Mouse (Mus musculus): ENCODE results near the gene Os9. TPM values are rescaled to one million over a fixed set of nuclear protein-coding genes. Genes with fewer than 3 reads are reported as not detected.
A peak's percentile ranks its signal among the peaks of the same experiment; 100 is the strongest.

Gene Os9
- total RNA-seq (2014; rRNA removed) (118 and 119 TPM in 2 replicates), polyA plus RNA-seq (2015; fragmentation: Nextera tagmentation; extraction: Ambion mirVana) (122 TPM in 2 replicates)

GRCm38 (mm10) chr10:127121066-127121477 is at the start of gene Os9:
Gene Os9 (minus strand): TSS chr10:127121131.
- H3K4me3 ChIP-seq (ENCODE audit: low read depth, low read length), result peak within 1 kb of the TSS; percentile 96
- ATAC-seq, result peak; percentile 98

GRCm38 (mm10) chr10:127170002-127170401 is 49.1 kb upstream of the Os9 start:
- WGBS, result 5% methylated on average over 22 of the region's 22 CpGs
- peak; percentile 63 for TF ChIP-seq CTCF (IDR thresholded peaks at IDR 0.05; ENCODE audit: low read depth)
- Histone ChIP-seq H3K27ac (ENCODE audit: low read depth, low read length) (no peak overlapping the region), H3K4me1 (ENCODE audit: insufficient read depth) (0 out of 2 replicates have a peak, but pooled peaks cover 3% of the 10 kb centered on the region), H3K9ac (no peak overlapping the region), H3K4me3 (ENCODE audit: low read depth, low read length) (no peak overlapping the region), H3K9me3 (ENCODE audit: low read length) (no peaks in the 10 kb centered on the region), H3K4me2 (ENCODE audit: low read depth) (peak overlapping the region; percentile 39; the same call in 1 of the 2 replicates), H3K36me3 (ENCODE audit: insufficient read depth) (peaks cover 25% of the 10 kb centered on the region), H3K27me3 (ENCODE audit: insufficient read depth, low read length) (peaks cover 6% of the 10 kb centered on the region)
- DNase-seq (no peak), ATAC-seq (no peak)

More at GRCm38 (mm10) chr10:127121066-127121477, at the start of gene Os9:
- DNase-seq, result peak; percentile 99
- WGBS, result under 1% methylated on average over 19 of the region's 19 CpGs
- peaks cover 23% of the 10 kb centered on the region; the same call in 1 of the 2 replicates for H3K4me1 ChIP-seq (ENCODE audit: insufficient read depth)
- H3K4me2 ChIP-seq (ENCODE audit: low read depth), result peak within 1 kb of the TSS; percentile 94
- peak; percentile 25; the same call in 1 of the 2 replicates for TF ChIP-seq CTCF (IDR thresholded peaks at IDR 0.05; ENCODE audit: low read depth)
- H3K9ac ChIP-seq, result peak within 1 kb of the TSS; percentile 84
- H3K27ac ChIP-seq (ENCODE audit: low read depth, low read length), result peak within 1 kb of the TSS; percentile 86
- H3K36me3 ChIP-seq (ENCODE audit: insufficient read depth), result peaks cover 27% of the 10 kb centered on the region
- no peaks in the 10 kb centered on the region for H3K27me3 ChIP-seq (ENCODE audit: insufficient read depth, low read length)
- H3K9me3 ChIP-seq (ENCODE audit: low read length), result no peaks in the 10 kb centered on the region

GRCm38 (mm10) chr10:127167614-127168192 is 46.8 kb upstream of the Os9 start:
- peaks cover 6% of the 10 kb centered on the region for H3K27me3 ChIP-seq (ENCODE audit: insufficient read depth, low read length)
- H3K27ac ChIP-seq (ENCODE audit: low read depth, low read length), result no peak overlapping the region
- no peak for TF ChIP-seq CTCF (IDR thresholded peaks at IDR 0.05; ENCODE audit: low read depth)
- no peak overlapping the region for H3K4me3 ChIP-seq (ENCODE audit: low read depth, low read length)
- WGBS, result 63% methylated on average over 10 of the region's 10 CpGs
- ATAC-seq (no peak), DNase-seq (no peak)
- peaks cover 25% of the 10 kb centered on the region for H3K36me3 ChIP-seq (ENCODE audit: insufficient read depth)
- H3K4me2 ChIP-seq (ENCODE audit: low read depth), result no peak overlapping the region
- no peaks in the 10 kb centered on the region for H3K9me3 ChIP-seq (ENCODE audit: low read length)
- 0 out of 2 replicates have a peak, but pooled peaks cover 3% of the 10 kb centered on the region for H3K4me1 ChIP-seq (ENCODE audit: insufficient read depth)
- no peak overlapping the region; the same call in 1 of the 2 replicates for H3K9ac ChIP-seq

- WGBS, result 29% methylated on average over 15 of the region's 15 CpGs
- DNase-seq, result no peak
- Histone ChIP-seq H3K36me3 (ENCODE audit: insufficient read depth) (peaks cover 22% of the 10 kb centered on the region), H3K4me2 (ENCODE audit: low read depth) (peak overlapping the region; percentile 84), H3K27me3 (ENCODE audit: insufficient read depth, low read length) (peaks cover 6% of the 10 kb centered on the region), H3K4me1 (ENCODE audit: insufficient read depth) (0 out of 2 replicates have a peak, but pooled peaks cover 3% of the 10 kb centered on the region), H3K27ac (ENCODE audit: low read depth, low read length) (peak overlapping the region; percentile 94; the same call in 1 of the 2 replicates), H3K9ac (peak overlapping the region; percentile 99), H3K9me3 (ENCODE audit: low read length) (no peaks in the 10 kb centered on the region), H3K4me3 (ENCODE audit: low read depth, low read length) (peak overlapping the region; percentile 83)
- ATAC-seq, result no peak
- no peak for TF ChIP-seq CTCF (IDR thresholded peaks at IDR 0.05; ENCODE audit: low read depth)
Measured at GRCm38 (mm10) chr10:127166771-127167613, 46.1 kb upstream of the Os9 start.

- Histone ChIP-seq H3K4me1 (ENCODE audit: insufficient read depth) (0 out of 2 replicates have a peak, but pooled peaks cover 3% of the 10 kb centered on the region), H3K27ac (ENCODE audit: low read depth, low read length) (peak overlapping the region; percentile 94), H3K9me3 (ENCODE audit: low read length) (no peaks in the 10 kb centered on the region), H3K4me3 (ENCODE audit: low read depth, low read length) (peak overlapping the region; percentile 83), H3K9ac (peak overlapping the region; percentile 99), H3K36me3 (ENCODE audit: insufficient read depth) (peaks cover 16% of the 10 kb centered on the region; the same call in 1 of the 2 replicates), H3K27me3 (ENCODE audit: insufficient read depth, low read length) (peaks cover 6% of the 10 kb centered on the region), H3K4me2 (ENCODE audit: low read depth) (peak overlapping the region; percentile 84)
- DNase-seq (no peak), ATAC-seq (no peak)
- peak; percentile 51 for TF ChIP-seq CTCF (IDR thresholded peaks at IDR 0.05; ENCODE audit: low read depth)
- whole genome bisulfite sequencing, result 8% methylated on average over 11 of the region's 11 CpGs
Measured at GRCm38 (mm10) chr10:127166404-127166715, 45.4 kb upstream of the Os9 start.

GRCm38 (mm10) chr10:127165654-127166403 is 44.9 kb upstream of the Os9 start:
- H3K9me3 ChIP-seq (ENCODE audit: low read length), result no peaks in the 10 kb centered on the region
- WGBS, result 2% methylated on average over 55 of the region's 56 CpGs
- peaks cover 15% of the 10 kb centered on the region; the same call in 1 of the 2 replicates for H3K36me3 ChIP-seq (ENCODE audit: insufficient read depth)
- peaks cover 6% of the 10 kb centered on the region for H3K27me3 ChIP-seq (ENCODE audit: insufficient read depth, low read length)
- peak overlapping the region; percentile 94 for H3K27ac ChIP-seq (ENCODE audit: low read depth, low read length)
- peak; percentile 71 for DNase-seq
- peak overlapping the region; percentile 83 for H3K4me3 ChIP-seq (ENCODE audit: low read depth, low read length)
- no peak for TF ChIP-seq CTCF (IDR thresholded peaks at IDR 0.05; ENCODE audit: low read depth)
- ATAC-seq, result peak; percentile 65
- H3K9ac ChIP-seq, result peak overlapping the region; percentile 99
- peak overlapping the region; percentile 84 for H3K4me2 ChIP-seq (ENCODE audit: low read depth)
- 0 out of 2 replicates have a peak, but pooled peaks cover 2% of the 10 kb centered on the region for H3K4me1 ChIP-seq (ENCODE audit: insufficient read depth)
